Mouse (Mus musculus) lung, adult 2 months (tissue): ENCODE data around the gene Pigv.

Experiments used
- CTCF ChIP-seq: fragments of 200-500 bp; IDR thresholded peaks from 2 replicates; pipeline ENCODE4 v1.5.1; 2011; ENCODE audit warnings: mild to moderate bottlenecking, low read length, control low read depth; ENCODE audit not compliant: insufficient read depth
- POLR2A ChIP-seq: fragments of 200-500 bp; IDR thresholded peaks from 2 replicates; pipeline ENCODE4 v1.6.1; 2011; ENCODE audit warnings: low read depth, mild to moderate bottlenecking, control low read depth, low read length, borderline replicate concordance; ENCODE audit errors: extremely low read depth

DNA sequence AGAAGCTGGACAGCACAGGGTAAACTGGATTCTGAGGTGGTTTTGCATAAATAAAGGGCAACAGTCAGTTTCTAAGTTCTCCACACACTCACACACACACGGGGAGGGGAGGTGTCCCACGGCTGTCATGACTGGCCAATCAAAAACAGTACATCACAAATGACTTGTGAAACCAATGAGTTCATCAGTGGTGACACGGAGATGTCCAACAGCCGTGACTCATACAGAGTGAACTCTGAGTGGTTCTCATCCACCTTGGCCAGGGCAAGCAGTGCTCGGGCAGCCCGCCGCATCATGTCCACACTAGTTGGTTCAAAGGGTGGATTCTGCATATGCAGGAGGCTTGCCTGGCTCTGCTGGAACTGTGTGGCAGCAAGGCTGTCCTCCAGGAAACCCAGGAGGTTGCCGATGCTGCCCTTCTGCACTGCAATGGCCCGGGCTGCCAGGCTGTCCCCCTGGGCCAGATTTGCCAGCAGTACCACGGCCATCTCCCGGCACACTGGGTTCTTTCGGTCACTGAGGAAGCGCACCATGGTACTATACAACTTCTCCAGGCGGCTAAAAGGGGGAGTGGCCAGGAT is 7.8 kb upstream of the Pigv start:
- no peak for TF ChIP-seq CTCF
- TF ChIP-seq POLR2A, result no peak
